Mouse (Mus musculus): ENCODE measurements around the gene Tpt1. TPM values are rescaled to one million over a fixed set of nuclear protein-coding genes. Genes with fewer than 3 reads are reported as not detected.

The Tpt1 gene
- polyA plus RNA-seq, 1 experiment from 2014 or later: 1,093 TPM

DNA sequence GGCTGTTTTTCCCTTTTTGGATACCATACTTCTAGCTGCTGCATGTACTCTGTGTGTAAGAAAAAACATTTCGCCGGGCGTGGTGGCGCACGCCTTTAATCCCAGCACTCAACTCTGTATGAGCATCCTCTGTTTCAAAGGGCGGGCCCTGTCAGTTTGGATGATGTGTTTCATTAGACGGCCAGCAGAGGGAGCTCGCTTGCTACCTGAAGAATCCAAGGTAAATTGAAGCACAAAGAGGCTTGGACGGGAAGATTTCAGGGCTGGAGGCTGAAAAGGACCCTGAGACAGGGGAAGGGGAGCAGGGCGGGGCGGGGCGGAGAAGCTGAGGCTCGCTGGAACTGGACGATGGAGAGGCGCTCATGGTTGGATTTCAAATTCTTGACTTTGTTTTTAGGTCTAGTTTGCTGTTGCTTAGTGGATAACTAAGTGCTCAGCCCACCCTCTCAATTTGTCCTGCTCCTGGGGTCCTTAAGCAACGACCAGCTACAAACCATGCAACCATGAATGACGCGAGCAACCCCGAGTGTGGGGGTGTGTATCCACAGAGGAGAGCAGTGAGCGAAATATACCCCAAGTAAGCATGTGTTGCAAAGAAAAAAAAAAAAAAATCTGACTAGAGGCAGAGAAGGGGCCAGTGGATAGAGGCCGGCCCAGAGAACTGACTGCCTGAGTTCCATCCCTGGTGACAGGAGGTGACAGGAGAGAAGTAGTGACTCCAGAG is 31.6 kb downstream of the Tpt1 start:
- Histone ChIP-seq H3K4me1 (ENCODE audit: control insufficient read depth, insufficient read depth, low read length) (no peaks in the 10 kb centered on the region), H3K27ac (replicated peaks; ENCODE audit: low read depth, low read length) (no peak overlapping the region), H3K4me3 (ENCODE audit: low read depth, low read length) (no peak overlapping the region), H3K9ac (ENCODE audit: low read length) (peak overlapping the region; percentile 34; the same call in 1 of the 2 replicates), H3K4me2 (ENCODE audit: low read depth, severe bottlenecking) (peak overlapping the region; percentile 23; the same call in 1 of the 2 replicates), H3K27me3 (ENCODE audit: control insufficient read depth, insufficient read depth, low read length) (no peaks in the 10 kb centered on the region), H3K9me3 (ENCODE audit: control insufficient read depth, low read length) (0 out of 2 replicates have a peak, but pooled peaks cover 3% of the 10 kb centered on the region), H3K36me3 (ENCODE audit: control insufficient read depth, insufficient read depth, low read length) (no peaks in the 10 kb centered on the region)
- ATAC-seq (ENCODE audit: insufficient number of reproducible peaks, low FRiP score, low TSS enrichment, low read depth) (peak; percentile 71), DNase-seq (ENCODE audit: low spot score) (peak; percentile 92)
- WGBS: 16% methylated on average over 21 of the region's 21 CpGs

DNA sequence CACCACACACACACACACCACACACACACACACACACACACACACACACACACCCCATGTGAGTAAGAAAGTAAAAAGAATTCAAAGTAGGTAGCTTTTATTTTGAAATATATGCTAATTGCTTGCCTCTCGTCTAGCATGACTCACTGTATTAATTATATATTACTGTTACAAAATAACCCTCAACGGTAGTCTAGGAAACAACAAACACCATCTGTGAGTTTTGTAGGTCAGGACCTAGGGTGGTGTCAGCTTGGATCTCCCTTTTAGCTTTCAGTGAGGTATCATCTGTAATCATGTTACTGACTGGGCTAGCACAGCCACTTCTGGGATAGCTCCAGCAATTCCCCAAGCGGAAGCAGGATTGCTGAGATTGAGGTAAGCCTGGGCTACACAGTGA is 32.4 kb downstream of the Tpt1 start:
- Histone ChIP-seq H3K9ac (ENCODE audit: low read length) (no peak overlapping the region), H3K4me2 (ENCODE audit: low read depth, severe bottlenecking) (no peak overlapping the region), H3K27me3 (ENCODE audit: control insufficient read depth, insufficient read depth, low read length) (no peaks in the 10 kb centered on the region), H3K36me3 (ENCODE audit: control insufficient read depth, insufficient read depth, low read length) (no peaks in the 10 kb centered on the region), H3K4me1 (ENCODE audit: control insufficient read depth, insufficient read depth, low read length) (peaks cover 3% of the 10 kb centered on the region; the same call in 1 of the 2 replicates), H3K9me3 (ENCODE audit: control insufficient read depth, low read length) (0 out of 2 replicates have a peak, but pooled peaks cover under 1% of the 10 kb centered on the region), H3K4me3 (ENCODE audit: low read depth, low read length) (no peak overlapping the region), H3K27ac (replicated peaks; ENCODE audit: low read depth, low read length) (no peak overlapping the region)
- no peak for ATAC-seq (ENCODE audit: insufficient number of reproducible peaks, low FRiP score, low TSS enrichment, low read depth)
- DNase-seq (ENCODE audit: low spot score): no peak
- WGBS: 86% methylated on average over 3 of the region's 3 CpGs

DNA sequence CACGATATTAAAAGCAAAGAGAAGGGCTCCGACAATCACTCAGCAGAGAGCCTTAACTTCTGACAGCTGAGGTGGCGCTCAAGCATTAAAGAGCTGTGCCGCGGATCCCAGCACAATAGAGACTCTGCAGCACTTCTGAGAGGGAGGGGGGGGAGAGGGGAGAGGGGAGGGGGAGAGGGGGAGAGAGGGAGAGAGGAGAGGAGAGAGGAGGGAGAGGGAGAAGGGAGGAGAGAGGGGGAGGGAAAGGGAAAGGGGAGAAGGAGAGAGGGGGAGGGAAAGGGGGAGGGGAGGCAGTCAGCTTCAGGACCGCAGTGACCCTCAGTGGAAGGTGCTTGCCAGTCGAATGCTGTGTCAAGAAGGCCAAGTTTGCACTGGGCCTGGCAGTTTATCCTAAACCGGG is 34.1 kb downstream of the Tpt1 start:
- ATAC-seq (ENCODE audit: insufficient number of reproducible peaks, low FRiP score, low TSS enrichment, low read depth) (no peak), DNase-seq (ENCODE audit: low spot score) (no peak)
- Histone ChIP-seq H3K4me3 (ENCODE audit: low read depth, low read length) (no peak overlapping the region), H3K4me2 (ENCODE audit: low read depth, severe bottlenecking) (no peak overlapping the region), H3K4me1 (ENCODE audit: control insufficient read depth, insufficient read depth, low read length) (peaks cover 4% of the 10 kb centered on the region; the same call in 1 of the 2 replicates), H3K27ac (replicated peaks; ENCODE audit: low read depth, low read length) (no peak overlapping the region), H3K36me3 (ENCODE audit: control insufficient read depth, insufficient read depth, low read length) (no peaks in the 10 kb centered on the region), H3K9me3 (ENCODE audit: control insufficient read depth, low read length) (no peaks in the 10 kb centered on the region), H3K27me3 (ENCODE audit: control insufficient read depth, insufficient read depth, low read length) (no peaks in the 10 kb centered on the region), H3K9ac (ENCODE audit: low read length) (no peak overlapping the region)
- 31% methylated on average over 8 of the region's 8 CpGs for WGBS

DNA sequence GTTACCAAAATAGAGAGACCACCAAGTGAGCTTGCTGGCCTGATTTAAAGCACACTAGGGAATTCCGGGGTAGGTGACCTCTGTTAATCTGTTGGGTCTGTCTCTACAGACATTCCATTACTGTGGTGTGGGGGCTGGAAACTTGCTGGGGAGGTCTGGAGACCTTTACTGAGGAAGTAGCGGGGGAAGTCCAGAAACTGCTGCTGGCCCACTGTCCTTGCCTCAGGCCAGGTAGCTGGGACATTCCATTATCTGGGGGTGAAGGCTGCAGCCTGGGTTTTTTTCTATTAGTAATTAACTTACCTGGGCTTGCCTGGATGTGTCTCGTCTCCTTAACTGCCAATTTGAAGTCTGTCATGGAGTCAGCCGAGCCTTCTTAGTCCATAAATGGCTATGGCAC is 37.0 kb downstream of the Tpt1 start:
- H3K9ac ChIP-seq (ENCODE audit: low read length): no peak overlapping the region
- WGBS: 32% methylated on average over 4 of the region's 4 CpGs
- H3K36me3 ChIP-seq (ENCODE audit: control insufficient read depth, insufficient read depth, low read length): no peaks in the 10 kb centered on the region
- no peaks in the 10 kb centered on the region for H3K9me3 ChIP-seq (ENCODE audit: control insufficient read depth, low read length)
- no peak overlapping the region for H3K27ac ChIP-seq (replicated peaks; ENCODE audit: low read depth, low read length)
- no peak for ATAC-seq (ENCODE audit: insufficient number of reproducible peaks, low FRiP score, low TSS enrichment, low read depth)
- DNase-seq (ENCODE audit: low spot score): no peak
- H3K4me2 ChIP-seq (ENCODE audit: low read depth, severe bottlenecking): no peak overlapping the region
- peaks cover 4% of the 10 kb centered on the region; the same call in 1 of the 2 replicates for H3K4me1 ChIP-seq (ENCODE audit: control insufficient read depth, insufficient read depth, low read length)
- H3K4me3 ChIP-seq (ENCODE audit: low read depth, low read length): no peak overlapping the region
- H3K27me3 ChIP-seq (ENCODE audit: control insufficient read depth, insufficient read depth, low read length): no peaks in the 10 kb centered on the region

DNA sequence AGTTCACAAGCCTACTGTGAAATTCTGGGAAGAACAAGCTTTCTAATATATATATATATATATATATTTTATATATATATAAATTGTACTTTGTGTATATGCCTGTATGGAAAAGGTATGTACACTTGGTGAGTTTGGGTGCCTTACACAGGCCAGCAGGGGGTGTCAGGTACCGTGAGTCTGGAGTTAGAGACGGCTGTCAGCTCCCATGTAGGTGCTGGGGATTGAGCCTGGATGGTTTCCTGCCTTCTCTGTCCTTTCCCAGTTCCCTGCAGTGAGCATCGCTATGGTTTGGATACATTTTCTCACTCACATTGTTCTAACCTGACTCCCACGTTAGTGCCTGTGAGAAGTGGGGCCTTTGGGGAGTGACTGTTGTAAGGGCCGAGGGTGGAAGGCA is 38.4 kb downstream of the Tpt1 start:
- Histone ChIP-seq H3K27ac (replicated peaks; ENCODE audit: low read depth, low read length) (no peak overlapping the region), H3K4me1 (ENCODE audit: control insufficient read depth, insufficient read depth, low read length) (peaks cover 4% of the 10 kb centered on the region; the same call in 1 of the 2 replicates), H3K4me2 (ENCODE audit: low read depth, severe bottlenecking) (no peak overlapping the region), H3K27me3 (ENCODE audit: control insufficient read depth, insufficient read depth, low read length) (no peaks in the 10 kb centered on the region), H3K9ac (ENCODE audit: low read length) (no peak overlapping the region), H3K36me3 (ENCODE audit: control insufficient read depth, insufficient read depth, low read length) (no peaks in the 10 kb centered on the region), H3K4me3 (ENCODE audit: low read depth, low read length) (no peak overlapping the region), H3K9me3 (ENCODE audit: control insufficient read depth, low read length) (no peaks in the 10 kb centered on the region)
- DNase-seq (ENCODE audit: low spot score): no peak
- no peak for ATAC-seq (ENCODE audit: insufficient number of reproducible peaks, low FRiP score, low TSS enrichment, low read depth)
- WGBS: 74% methylated on average over 5 of the region's 5 CpGs

DNA sequence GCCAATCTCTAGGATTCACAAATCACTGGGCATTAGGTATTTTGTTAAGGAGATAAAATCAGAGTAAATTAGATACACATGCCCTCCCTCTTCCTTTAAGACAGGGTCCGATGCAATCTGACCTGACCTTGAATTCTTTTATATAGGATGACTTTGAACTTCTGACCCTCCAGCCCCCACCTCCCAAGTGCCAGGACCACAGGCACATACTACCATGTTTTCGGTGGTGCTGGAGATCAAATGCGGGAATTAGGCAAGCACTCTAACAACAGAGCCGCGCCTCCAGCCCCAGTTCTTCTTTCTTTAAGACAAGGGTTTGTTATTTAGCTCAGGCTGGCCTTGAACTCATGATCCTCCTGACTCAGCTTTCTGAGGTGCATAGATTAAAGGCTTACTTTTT is 39.0 kb downstream of the Tpt1 start:
- Histone ChIP-seq H3K36me3 (ENCODE audit: control insufficient read depth, insufficient read depth, low read length) (no peaks in the 10 kb centered on the region), H3K9me3 (ENCODE audit: control insufficient read depth, low read length) (no peaks in the 10 kb centered on the region), H3K9ac (ENCODE audit: low read length) (no peak overlapping the region), H3K27ac (replicated peaks; ENCODE audit: low read depth, low read length) (no peak overlapping the region), H3K27me3 (ENCODE audit: control insufficient read depth, insufficient read depth, low read length) (no peaks in the 10 kb centered on the region), H3K4me1 (ENCODE audit: control insufficient read depth, insufficient read depth, low read length) (peaks cover 4% of the 10 kb centered on the region; the same call in 1 of the 2 replicates), H3K4me3 (ENCODE audit: low read depth, low read length) (no peak overlapping the region), H3K4me2 (ENCODE audit: low read depth, severe bottlenecking) (no peak overlapping the region)
- DNase-seq (ENCODE audit: low spot score) (no peak), ATAC-seq (ENCODE audit: insufficient number of reproducible peaks, low FRiP score, low TSS enrichment, low read depth) (no peak)
- WGBS: 71% methylated on average over 5 of the region's 5 CpGs

DNA sequence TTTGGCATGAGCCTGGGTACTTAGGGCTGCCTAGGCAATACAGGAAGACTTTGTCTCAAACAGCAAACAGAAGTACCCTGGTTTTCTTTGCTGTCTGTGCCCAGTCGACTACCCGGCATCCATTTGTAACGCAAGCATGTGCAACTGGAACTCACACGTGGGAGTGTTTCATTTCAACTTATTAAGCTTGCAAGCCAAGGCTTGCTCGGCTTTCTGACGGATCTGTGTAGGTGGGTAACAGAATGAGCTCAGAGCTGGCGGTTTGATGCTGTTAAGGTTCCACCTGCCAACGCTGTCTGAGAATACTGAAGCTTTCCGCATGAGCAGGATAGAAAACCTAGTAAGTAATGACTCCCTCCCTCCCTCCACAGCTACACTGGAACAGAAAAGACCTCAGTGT is 47.2 kb downstream of the Tpt1 start:
- H3K4me3 ChIP-seq (ENCODE audit: low read depth, low read length): no peak overlapping the region
- H3K27me3 ChIP-seq (ENCODE audit: control insufficient read depth, insufficient read depth, low read length): no peaks in the 10 kb centered on the region
- H3K9ac ChIP-seq (ENCODE audit: low read length): no peak overlapping the region
- no peak overlapping the region for H3K27ac ChIP-seq (replicated peaks; ENCODE audit: low read depth, low read length)
- no peaks in the 10 kb centered on the region for H3K4me1 ChIP-seq (ENCODE audit: control insufficient read depth, insufficient read depth, low read length)
- 87% methylated on average over 9 of the region's 9 CpGs for WGBS
- DNase-seq (ENCODE audit: low spot score): no peak
- H3K36me3 ChIP-seq (ENCODE audit: control insufficient read depth, insufficient read depth, low read length): peaks cover 4% of the 10 kb centered on the region; the same call in 1 of the 2 replicates
- no peaks in the 10 kb centered on the region for H3K9me3 ChIP-seq (ENCODE audit: control insufficient read depth, low read length)
- ATAC-seq (ENCODE audit: insufficient number of reproducible peaks, low FRiP score, low TSS enrichment, low read depth): no peak
- H3K4me2 ChIP-seq (ENCODE audit: low read depth, severe bottlenecking): no peak overlapping the region

Measured in limb, embryonic 11.5 days (tissue).